Mouse (Mus musculus): ENCODE results near the gene Herc6. TPM values are rescaled to one million over a fixed set of nuclear protein-coding genes. Genes with fewer than 3 reads are reported as not detected.

The Herc6 gene
- polyA plus RNA-seq, 1 experiment from 2014 or later, result 3.0 TPM

GRCm38 (mm10) chr6:57609631-57610030 lies 28.8 kb downstream of the Herc6 start:
- no peak overlapping the region for H3K27ac ChIP-seq
- peak; percentile 55 for TF ChIP-seq CTCF (IDR thresholded peaks at IDR 0.05; ENCODE audit: low read depth)
- H3K4me3 ChIP-seq (replicated peaks; ENCODE audit: low read depth, low read length), result no peak overlapping the region
- WGBS, result 32% methylated on average over 2 of the region's 2 CpGs
- ATAC-seq (replicated peaks; ENCODE audit: low FRiP score, low read depth) (no peak), DNase-seq (ENCODE audit: low spot score) (peak; percentile 40)
- no peaks in the 10 kb centered on the region for H3K36me3 ChIP-seq (ENCODE audit: insufficient read depth, low read length)
- H3K9ac ChIP-seq (ENCODE audit: low read depth, low read length), result no peak overlapping the region
- no peak overlapping the region for H3K4me2 ChIP-seq (ENCODE audit: low read length)
- no peaks in the 10 kb centered on the region for H3K27me3 ChIP-seq (ENCODE audit: insufficient read depth, low read length)
- H3K9me3 ChIP-seq (replicated peaks; ENCODE audit: low read length), result no peaks in the 10 kb centered on the region
- H3K4me1 ChIP-seq (replicated peaks; ENCODE audit: insufficient read depth, low read length), result no peaks in the 10 kb centered on the region

GRCm38 (mm10) chr6:57615788-57616187 lies 35.0 kb downstream of the Herc6 start:
- Histone ChIP-seq H3K4me3 (replicated peaks; ENCODE audit: low read depth, low read length) (no peak overlapping the region), H3K27me3 (ENCODE audit: insufficient read depth, low read length) (no peaks in the 10 kb centered on the region), H3K36me3 (ENCODE audit: insufficient read depth, low read length) (no peaks in the 10 kb centered on the region), H3K9ac (ENCODE audit: low read depth, low read length) (no peak overlapping the region), H3K4me1 (replicated peaks; ENCODE audit: insufficient read depth, low read length) (no peaks in the 10 kb centered on the region), H3K4me2 (ENCODE audit: low read length) (no peak overlapping the region), H3K9me3 (replicated peaks; ENCODE audit: low read length) (no peaks in the 10 kb centered on the region), H3K27ac (no peak overlapping the region)
- no peak for TF ChIP-seq CTCF (IDR thresholded peaks at IDR 0.05; ENCODE audit: low read depth)
- ATAC-seq (replicated peaks; ENCODE audit: low FRiP score, low read depth) (no peak), DNase-seq (ENCODE audit: low spot score) (peak; percentile 20)
- WGBS, result 41% methylated on average over 2 of the region's 2 CpGs

GRCm38 (mm10) chr6:57639531-57639930 lies 58.7 kb downstream of the Herc6 start:
- no peaks in the 10 kb centered on the region for H3K27me3 ChIP-seq (ENCODE audit: insufficient read depth, low read length)
- H3K4me1 ChIP-seq (replicated peaks; ENCODE audit: insufficient read depth, low read length), result no peaks in the 10 kb centered on the region
- H3K4me2 ChIP-seq (ENCODE audit: low read length), result no peak overlapping the region
- no peak for ATAC-seq (replicated peaks; ENCODE audit: low FRiP score, low read depth)
- no peak overlapping the region for H3K4me3 ChIP-seq (replicated peaks; ENCODE audit: low read depth, low read length)
- no peak overlapping the region for H3K27ac ChIP-seq
- H3K36me3 ChIP-seq (ENCODE audit: insufficient read depth, low read length), result no peaks in the 10 kb centered on the region
- H3K9ac ChIP-seq (ENCODE audit: low read depth, low read length), result no peak overlapping the region
- no peak for TF ChIP-seq CTCF (IDR thresholded peaks at IDR 0.05; ENCODE audit: low read depth)
- H3K9me3 ChIP-seq (replicated peaks; ENCODE audit: low read length), result no peaks in the 10 kb centered on the region
- 68% methylated on average over 1 of the region's 1 CpGs for WGBS
- DNase-seq (ENCODE audit: low spot score), result no peak

GRCm38 (mm10) chr6:57641789-57642188 lies 61.0 kb downstream of the Herc6 start:
- Histone ChIP-seq H3K4me2 (ENCODE audit: low read length) (no peak overlapping the region), H3K27ac (no peak overlapping the region), H3K9ac (ENCODE audit: low read depth, low read length) (no peak overlapping the region), H3K4me1 (replicated peaks; ENCODE audit: insufficient read depth, low read length) (no peaks in the 10 kb centered on the region), H3K36me3 (ENCODE audit: insufficient read depth, low read length) (no peaks in the 10 kb centered on the region), H3K4me3 (replicated peaks; ENCODE audit: low read depth, low read length) (no peak overlapping the region), H3K27me3 (ENCODE audit: insufficient read depth, low read length) (no peaks in the 10 kb centered on the region), H3K9me3 (replicated peaks; ENCODE audit: low read length) (no peaks in the 10 kb centered on the region)
- WGBS, result 38% methylated on average over 4 of the region's 4 CpGs
- TF ChIP-seq CTCF (IDR thresholded peaks at IDR 0.05; ENCODE audit: low read depth), result no peak
- peak; percentile 2 for DNase-seq (ENCODE audit: low spot score)
- no peak for ATAC-seq (replicated peaks; ENCODE audit: low FRiP score, low read depth)

- Histone ChIP-seq H3K9me3 (replicated peaks; ENCODE audit: low read length) (no peaks in the 10 kb centered on the region), H3K36me3 (ENCODE audit: insufficient read depth, low read length) (no peaks in the 10 kb centered on the region), H3K27me3 (ENCODE audit: insufficient read depth, low read length) (no peaks in the 10 kb centered on the region), H3K4me3 (replicated peaks; ENCODE audit: low read depth, low read length) (no peak overlapping the region), H3K4me2 (ENCODE audit: low read length) (no peak overlapping the region), H3K4me1 (replicated peaks; ENCODE audit: insufficient read depth, low read length) (no peaks in the 10 kb centered on the region), H3K9ac (ENCODE audit: low read depth, low read length) (no peak overlapping the region), H3K27ac (no peak overlapping the region)
- WGBS, result 56% methylated on average over 1 of the region's 1 CpGs
- TF ChIP-seq CTCF (IDR thresholded peaks at IDR 0.05; ENCODE audit: low read depth), result no peak
- DNase-seq (ENCODE audit: low spot score), result no peak
- no peak for ATAC-seq (replicated peaks; ENCODE audit: low FRiP score, low read depth)
Observed at GRCm38 (mm10) chr6:57647256-57647655, 66.5 kb downstream of the Herc6 start.

GRCm38 (mm10) chr6:57661295-57661694 lies 80.5 kb downstream of the Herc6 start:
- no peak for DNase-seq (ENCODE audit: low spot score)
- H3K4me2 ChIP-seq (ENCODE audit: low read length), result no peak overlapping the region
- TF ChIP-seq CTCF (IDR thresholded peaks at IDR 0.05; ENCODE audit: low read depth), result no peak
- no peaks in the 10 kb centered on the region for H3K4me1 ChIP-seq (replicated peaks; ENCODE audit: insufficient read depth, low read length)
- H3K9ac ChIP-seq (ENCODE audit: low read depth, low read length), result no peak overlapping the region
- ATAC-seq (replicated peaks; ENCODE audit: low FRiP score, low read depth), result no peak
- WGBS, result 69% methylated on average over 4 of the region's 4 CpGs
- H3K27ac ChIP-seq, result no peak overlapping the region
- H3K36me3 ChIP-seq (ENCODE audit: insufficient read depth, low read length), result no peaks in the 10 kb centered on the region
- H3K9me3 ChIP-seq (replicated peaks; ENCODE audit: low read length), result no peaks in the 10 kb centered on the region
- H3K4me3 ChIP-seq (replicated peaks; ENCODE audit: low read depth, low read length), result no peak overlapping the region
- no peaks in the 10 kb centered on the region for H3K27me3 ChIP-seq (ENCODE audit: insufficient read depth, low read length)

- Histone ChIP-seq H3K4me1 (replicated peaks; ENCODE audit: insufficient read depth, low read length) (no peaks in the 10 kb centered on the region), H3K27me3 (ENCODE audit: insufficient read depth, low read length) (no peaks in the 10 kb centered on the region), H3K36me3 (ENCODE audit: insufficient read depth, low read length) (peaks cover 9% of the 10 kb centered on the region), H3K4me3 (replicated peaks; ENCODE audit: low read depth, low read length) (no peak overlapping the region), H3K27ac (no peak overlapping the region), H3K9me3 (replicated peaks; ENCODE audit: low read length) (no peaks in the 10 kb centered on the region), H3K9ac (ENCODE audit: low read depth, low read length) (no peak overlapping the region), H3K4me2 (ENCODE audit: low read length) (no peak overlapping the region)
- TF ChIP-seq CTCF (IDR thresholded peaks at IDR 0.05; ENCODE audit: low read depth), result no peak
- ATAC-seq (replicated peaks; ENCODE audit: low FRiP score, low read depth) (no peak), DNase-seq (ENCODE audit: low spot score) (no peak)
- WGBS, result 86% methylated on average over 1 of the region's 1 CpGs
Observed at GRCm38 (mm10) chr6:57684156-57684555, 103.4 kb downstream of the Herc6 start.
